Comparison of ENCODE assay signal across 11 mouse cellular contexts in the genomic region with DNA sequence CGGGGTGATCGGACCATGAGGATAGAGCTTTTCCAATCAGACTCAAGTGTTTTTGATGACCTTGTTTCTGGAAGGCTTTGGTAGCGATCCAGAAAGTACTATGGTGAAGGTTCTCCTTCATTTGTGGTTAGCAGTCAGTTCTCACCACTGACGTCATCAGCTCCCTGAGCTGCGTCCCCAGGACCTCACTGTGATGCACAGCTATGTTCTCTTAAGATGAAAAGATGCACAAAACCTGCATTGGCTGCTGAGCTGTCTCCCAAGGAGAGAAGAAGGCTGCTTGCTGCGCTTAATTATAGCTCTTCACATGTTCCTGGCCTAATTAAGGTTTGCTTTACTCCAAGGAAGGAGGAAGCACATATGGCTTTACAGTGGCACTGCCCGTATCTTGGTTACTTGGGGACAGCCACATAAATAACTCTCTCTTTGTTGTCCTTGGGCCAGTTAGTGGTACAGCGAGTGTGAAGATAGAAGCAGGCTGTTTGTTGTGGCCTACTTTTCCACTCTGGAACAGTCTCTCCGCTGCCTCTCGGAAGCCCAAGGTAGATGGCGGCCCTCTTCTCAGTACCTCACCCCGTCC. TPM values are rescaled to one million over a fixed set of nuclear protein-coding genes. Genes with fewer than 3 reads are reported as not detected.
DNase-seq lines count a peak whose midpoint lies in the region; ATAC-seq and TF ChIP-seq lines count a peak whose summit lies in the region.
"Had no signal": no experiment of that assay in that cellular context is flagged by ENCODE, and none has a peak within 500 bp of the region (broad histone marks: within the 10 kb centered on the region; RNA-seq: fewer than 3 reads in every experiment).

No protein-coding gene starts in this region.

- H3K9me3 ChIP-seq in hindbrain, embryonic 13.5 days: no peaks in the 10 kb centered on the region
- H3K9me3 ChIP-seq in hindbrain, embryonic 12.5 days (replicated peaks): no peaks in the 10 kb centered on the region
- H3K9me3 ChIP-seq in midbrain, postnatal 0 days (ENCODE audit: low read length): no peaks in the 10 kb centered on the region
- no peaks in the 10 kb centered on the region for H3K9me3 ChIP-seq in midbrain, embryonic 13.5 days
- H3K9me3 ChIP-seq: midbrain, embryonic 15.5 days had no signal

- 0 out of 2 replicates have a peak overlapping the region, but pooled peaks have one; percentile 1 for H3K27ac ChIP-seq in hindbrain, embryonic 13.5 days
- no peak overlapping the region for H3K27ac ChIP-seq in hindbrain, embryonic 12.5 days
- H3K27ac ChIP-seq in midbrain, postnatal 0 days (ENCODE audit: low read depth, low read length): no peak overlapping the region
- no peak overlapping the region for H3K27ac ChIP-seq in midbrain, embryonic 13.5 days
- H3K27ac ChIP-seq: macrophage; midbrain, embryonic 15.5 days had no signal

- peaks cover 15% of the 10 kb centered on the region for H3K4me1 ChIP-seq in hindbrain, embryonic 13.5 days (replicated peaks)
- H3K4me1 ChIP-seq in hindbrain, embryonic 12.5 days: peaks cover 11% of the 10 kb centered on the region
- no peaks in the 10 kb centered on the region for H3K4me1 ChIP-seq in midbrain, postnatal 0 days (ENCODE audit: insufficient read depth, low read length)
- H3K4me1 ChIP-seq in midbrain, embryonic 13.5 days (replicated peaks): peaks cover 20% of the 10 kb centered on the region

- no peak overlapping the region for H3K4me2 ChIP-seq in hindbrain, embryonic 13.5 days
- H3K4me2 ChIP-seq in hindbrain, embryonic 12.5 days (replicated peaks): no peak overlapping the region
- H3K4me2 ChIP-seq in midbrain, postnatal 0 days (ENCODE audit: low read depth, low read length, poor library complexity, severe bottlenecking): no peak overlapping the region
- H3K4me2 ChIP-seq in midbrain, embryonic 13.5 days (replicated peaks): no peak overlapping the region
- H3K4me2 ChIP-seq: midbrain, embryonic 15.5 days had no signal

- intact Hi-C loops in gastrocnemius, postnatal 14 days (cut with DNase I; ENCODE audit: low total_unique reads): no loop called here

- 0 out of 2 replicates have a peak, but pooled peaks cover 3% of the 10 kb centered on the region for H3K36me3 ChIP-seq in hindbrain, embryonic 13.5 days
- no peaks in the 10 kb centered on the region for H3K36me3 ChIP-seq in hindbrain, embryonic 12.5 days
- H3K36me3 ChIP-seq in midbrain, postnatal 0 days (ENCODE audit: insufficient read depth, low read length): no peaks in the 10 kb centered on the region
- H3K36me3 ChIP-seq in midbrain, embryonic 13.5 days: no peaks in the 10 kb centered on the region; the same call in 1 of the 2 replicates
- H3K36me3 ChIP-seq: midbrain, embryonic 15.5 days had no signal

- no peak overlapping the region for H3K9ac ChIP-seq in hindbrain, embryonic 13.5 days
- H3K9ac ChIP-seq in hindbrain, embryonic 12.5 days: no peak overlapping the region
- H3K9ac ChIP-seq in midbrain, postnatal 0 days (replicated peaks; ENCODE audit: low read length, poor library complexity, severe bottlenecking): no peak overlapping the region
- H3K9ac ChIP-seq in midbrain, embryonic 13.5 days (replicated peaks): no peak overlapping the region
- H3K9ac ChIP-seq: midbrain, embryonic 15.5 days had no signal

- DNase-seq in midbrain, postnatal 0 days (ENCODE audit: low spot score): peak; percentile 31
- peak; percentile 37 to 76 for DNase-seq in frontal cortex, postnatal 36 days (ENCODE audit: low spot score in 2 of 2)
- peak; percentile 42 for DNase-seq in right cerebral cortex, postnatal 25 days
- DNase-seq in gastrocnemius, postnatal 14 days: no peak
- DNase-seq: gastrocnemius, postnatal 10 days; liver had no signal

- no peaks in the 10 kb centered on the region for H3K27me3 ChIP-seq in hindbrain, embryonic 13.5 days
- no peaks in the 10 kb centered on the region for H3K27me3 ChIP-seq in hindbrain, embryonic 12.5 days
- no peaks in the 10 kb centered on the region for H3K27me3 ChIP-seq in midbrain, postnatal 0 days (ENCODE audit: insufficient read depth, low read length)
- H3K27me3 ChIP-seq in midbrain, embryonic 13.5 days: no peaks in the 10 kb centered on the region
- H3K27me3 ChIP-seq: midbrain, embryonic 15.5 days had no signal

- no peak overlapping the region for H3K4me3 ChIP-seq in hindbrain, embryonic 13.5 days
- no peak overlapping the region for H3K4me3 ChIP-seq in hindbrain, embryonic 12.5 days
- no peak overlapping the region for H3K4me3 ChIP-seq in midbrain, postnatal 0 days (ENCODE audit: low read depth, low read length)
- no peak overlapping the region for H3K4me3 ChIP-seq in midbrain, embryonic 13.5 days (replicated peaks)
- H3K4me3 ChIP-seq: midbrain, embryonic 15.5 days had no signal

- no peak for ATAC-seq in hindbrain, embryonic 13.5 days (ENCODE audit: low FRiP score)
- ATAC-seq in hindbrain, embryonic 12.5 days (ENCODE audit: low FRiP score): no peak
- no peak for ATAC-seq in midbrain, postnatal 0 days (ENCODE audit: low FRiP score)
- ATAC-seq in midbrain, embryonic 13.5 days: no peak
- ATAC-seq: midbrain, embryonic 15.5 days had no signal

- no peak for TF ChIP-seq CTCF in midbrain, postnatal 0 days (IDR thresholded peaks at IDR 0.05)

- 91% methylated on average over 12 of the region's 12 CpGs for WGBS in hindbrain, embryonic 13.5 days
- WGBS in hindbrain, embryonic 12.5 days: 93% methylated on average over 12 of the region's 12 CpGs
- WGBS in midbrain, postnatal 0 days: 94% methylated on average over 12 of the region's 12 CpGs
- 94% methylated on average over 12 of the region's 12 CpGs for WGBS in midbrain, embryonic 13.5 days

RNA-seq across cellular contexts. Expression of a gene that starts 50.5 kb away (rescaled TPM):
- polyA plus RNA-seq in hindbrain, embryonic 13.5 days (2015; fragmentation: Nextera tagmentation; extraction: Ambion mirVana): 56.6 and 58.5 TPM in 2 replicates
- 68.6 and 69.3 TPM in 2 replicates for polyA plus RNA-seq in hindbrain, embryonic 12.5 days (2016; fragmentation: Nextera tagmentation; extraction: Ambion mirVana)
- total RNA-seq in midbrain, postnatal 0 days (2014; rRNA removed): 79.4 and 80.0 TPM in 2 replicates
- polyA plus RNA-seq in midbrain, postnatal 0 days (2015; fragmentation: Nextera tagmentation; extraction: Ambion mirVana): 58.4 and 59.2 TPM in 2 replicates
- polyA plus RNA-seq in midbrain, embryonic 13.5 days (2015; fragmentation: Nextera tagmentation; extraction: Ambion mirVana): 53.4 and 55.1 TPM in 2 replicates
- 10 to 100 TPM; 21.7 to 23.4 TPM for total RNA-seq in gastrocnemius, postnatal 14 days (2021)
